Comparison of ENCODE assay signal across 8 mouse cellular contexts in the genomic region with DNA sequence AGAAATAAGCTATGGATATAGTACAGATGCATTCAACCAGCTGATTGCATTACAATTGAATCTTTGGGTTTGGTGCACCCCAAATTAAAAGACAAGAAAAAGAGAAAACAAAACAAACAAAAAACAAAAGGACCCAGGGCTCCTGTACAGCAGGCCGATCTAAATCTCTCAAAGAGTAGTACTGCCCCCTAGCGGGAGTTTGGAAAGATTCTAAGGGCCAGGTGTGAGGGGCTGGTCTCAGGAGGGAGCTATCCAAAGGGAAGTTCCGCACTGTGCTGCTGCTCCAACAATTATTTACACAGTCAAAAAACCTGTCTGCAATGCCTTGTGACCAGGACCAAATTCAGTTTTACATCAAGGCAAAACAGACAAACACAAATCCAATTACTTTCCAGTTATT.
DNase-seq lines count a peak whose midpoint lies in the region; ATAC-seq and TF ChIP-seq lines count a peak whose summit lies in the region.

No protein-coding gene starts in this region.

- no peak overlapping the region for H3K27ac ChIP-seq in embryonic facial prominence, embryonic 10.5 days (replicated peaks)
- H3K27ac ChIP-seq in hindbrain, embryonic 12.5 days = no peak overlapping the region
- H3K27ac ChIP-seq in lung, postnatal 0 days (ENCODE audit: low read length) = no peak overlapping the region

- no peaks in the 10 kb centered on the region for H3K36me3 ChIP-seq in E14TG2a.4 (ENCODE audit: insufficient read depth, low read length)
- H3K36me3 ChIP-seq in embryonic facial prominence, embryonic 10.5 days (replicated peaks) = no peaks in the 10 kb centered on the region
- no peaks in the 10 kb centered on the region for H3K36me3 ChIP-seq in hindbrain, embryonic 12.5 days
- H3K36me3 ChIP-seq in lung, postnatal 0 days (ENCODE audit: insufficient read depth, low read length) = no peaks in the 10 kb centered on the region

- 7% methylated on average over 3 of the region's 3 CpGs for WGBS in embryonic facial prominence, embryonic 10.5 days
- WGBS in hindbrain, embryonic 12.5 days = 4% methylated on average over 3 of the region's 3 CpGs
- 1% methylated on average over 3 of the region's 3 CpGs for WGBS in lung, postnatal 0 days

- H3K27me3 ChIP-seq in E14TG2a.4 (ENCODE audit: insufficient read depth, low read length) = no peaks in the 10 kb centered on the region
- no peaks in the 10 kb centered on the region for H3K27me3 ChIP-seq in embryonic facial prominence, embryonic 10.5 days (replicated peaks; ENCODE audit: low read depth, poor library complexity, severe bottlenecking)
- H3K27me3 ChIP-seq in hindbrain, embryonic 12.5 days = no peaks in the 10 kb centered on the region
- H3K27me3 ChIP-seq in lung, postnatal 0 days (replicated peaks; ENCODE audit: insufficient read depth, low read length) = no peaks in the 10 kb centered on the region

- no peak overlapping the region for H3K4me2 ChIP-seq in hindbrain, embryonic 12.5 days (replicated peaks)
- H3K4me2 ChIP-seq in lung, postnatal 0 days (replicated peaks; ENCODE audit: low read depth, low read length) = no peak overlapping the region

- TF ChIP-seq EP300 in lung, postnatal 0 days (IDR thresholded peaks at IDR 0.05) = no peak

- H3K4me3 ChIP-seq in E14TG2a.4 (replicated peaks; ENCODE audit: low read length) = no peak overlapping the region
- H3K4me3 ChIP-seq in embryonic facial prominence, embryonic 10.5 days = no peak overlapping the region
- H3K4me3 ChIP-seq in hindbrain, embryonic 12.5 days = no peak overlapping the region
- H3K4me3 ChIP-seq in lung, postnatal 0 days (ENCODE audit: low read depth, low read length) = no peak overlapping the region

- peak; percentile 40 for TF ChIP-seq CTCF in E14TG2a.4 (conservative IDR thresholded peaks at IDR 0.05; ENCODE audit: low read length)
- TF ChIP-seq CTCF in lung, postnatal 0 days (IDR thresholded peaks at IDR 0.05) = peak; percentile 82

- no peak overlapping the region for H3K9ac ChIP-seq in hindbrain, embryonic 12.5 days
- H3K9ac ChIP-seq in lung, postnatal 0 days (replicated peaks; ENCODE audit: low read depth) = no peak overlapping the region

- ATAC-seq in hindbrain, embryonic 12.5 days (ENCODE audit: low FRiP score) = peak; percentile 88
- ATAC-seq in lung, postnatal 0 days = peak; percentile 79

- no peaks in the 10 kb centered on the region for H3K9me3 ChIP-seq in E14TG2a.4 (ENCODE audit: low read length)
- no peaks in the 10 kb centered on the region for H3K9me3 ChIP-seq in embryonic facial prominence, embryonic 10.5 days
- no peaks in the 10 kb centered on the region for H3K9me3 ChIP-seq in hindbrain, embryonic 12.5 days (replicated peaks)
- H3K9me3 ChIP-seq in lung, postnatal 0 days (ENCODE audit: low read length) = no peaks in the 10 kb centered on the region

- H3K4me1 ChIP-seq in E14TG2a.4 (replicated peaks; ENCODE audit: low read depth, low read length) = peaks cover 15% of the 10 kb centered on the region
- peaks cover 32% of the 10 kb centered on the region for H3K4me1 ChIP-seq in embryonic facial prominence, embryonic 10.5 days
- H3K4me1 ChIP-seq in hindbrain, embryonic 12.5 days = peaks cover 15% of the 10 kb centered on the region
- H3K4me1 ChIP-seq in lung, postnatal 0 days (ENCODE audit: insufficient read depth, low read depth, low read length) = peaks cover 6% of the 10 kb centered on the region; the same call in 1 of the 2 replicates

- DNase-seq in adrenal gland, postnatal 25 days = peak; percentile 52
- peak; percentile 71 for DNase-seq in embryonic facial prominence, embryonic 10.5 days (ENCODE audit: low spot score)
- peak; percentile 45 for DNase-seq in layer of hippocampus, adult 9-10 months (ENCODE audit: low spot score)
- peak; percentile 84 for DNase-seq in lung, postnatal 0 days (ENCODE audit: low spot score)
- DNase-seq in ovary, postnatal 14 days (ENCODE audit: low spot score) = peak; percentile 71
- DNase-seq in thymus, postnatal 0 days (ENCODE audit: low spot score) = peak; percentile 88
